Mouse (Mus musculus): ENCODE measurements around the gene C1ql4.
"Not testable (repeated sequence)": the region's sequence is repeated elsewhere in the genome, so short reads cannot be mapped to it uniquely, and the experiment has no call there.

C1ql4 gene

GRCm38 (mm10) chr15:99074019-99074599 lies 13.5 kb downstream of the C1ql4 start, which contains the start of gene Troap:
TSS of gene Troap (plus strand) at chr15:99074575.
- in situ Hi-C loops (cut with MboI), result no loop called here

GRCm38 (mm10) chr15:99071988-99072387 lies 15.6 kb downstream of the C1ql4 start:
- in situ Hi-C loops (cut with MboI), result no loop called here

GRCm38 (mm10) chr15:99065557-99066165 lies 22.0 kb downstream of the C1ql4 start:
- in situ Hi-C loops (cut with MboI), result no loop called here

DNA sequence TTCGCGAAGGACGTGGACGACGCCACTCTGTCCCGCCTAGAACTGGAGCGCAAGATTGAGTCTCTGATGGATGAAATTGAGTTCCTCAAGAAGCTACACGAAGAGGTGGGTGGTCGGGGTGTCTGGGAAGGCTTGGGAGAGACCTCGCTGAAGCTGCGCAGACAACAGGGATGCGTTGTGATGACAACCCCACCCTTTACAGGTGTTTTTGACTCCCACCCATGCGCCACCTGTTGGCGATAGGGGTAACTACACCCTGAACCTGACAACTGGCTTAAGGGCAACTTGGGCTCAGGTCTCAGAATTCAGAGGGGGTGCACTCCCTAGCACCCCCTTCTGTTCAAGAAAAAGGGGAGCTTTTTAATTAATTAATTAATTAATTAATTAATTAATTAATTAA lies 31.3 kb downstream of the C1ql4 start:
- in situ Hi-C loops (cut with MboI), result no loop called here

DNA sequence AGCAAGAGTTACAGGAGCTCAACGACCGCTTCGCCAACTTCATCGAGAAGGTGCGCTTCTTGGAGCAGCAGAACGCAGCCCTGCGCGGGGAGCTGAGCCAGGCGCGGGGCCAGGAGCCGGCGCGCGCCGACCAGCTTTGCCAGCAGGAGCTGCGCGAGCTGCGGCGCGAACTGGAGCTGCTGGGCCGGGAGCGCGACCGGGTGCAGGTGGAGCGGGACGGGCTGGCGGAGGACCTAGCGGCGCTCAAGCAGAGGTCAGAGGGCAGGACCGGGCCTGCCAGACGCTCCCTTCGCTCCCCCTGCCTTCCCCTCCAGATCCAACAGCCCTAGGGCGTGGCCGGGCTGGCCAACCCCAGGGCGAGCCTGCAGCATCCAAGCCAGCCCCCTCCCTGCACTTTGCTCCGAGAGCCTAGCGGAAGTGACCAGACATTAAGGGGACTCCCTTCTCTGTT lies 32.1 kb downstream of the C1ql4 start:
- in situ Hi-C loops (cut with MboI), result no loop called here

DNA sequence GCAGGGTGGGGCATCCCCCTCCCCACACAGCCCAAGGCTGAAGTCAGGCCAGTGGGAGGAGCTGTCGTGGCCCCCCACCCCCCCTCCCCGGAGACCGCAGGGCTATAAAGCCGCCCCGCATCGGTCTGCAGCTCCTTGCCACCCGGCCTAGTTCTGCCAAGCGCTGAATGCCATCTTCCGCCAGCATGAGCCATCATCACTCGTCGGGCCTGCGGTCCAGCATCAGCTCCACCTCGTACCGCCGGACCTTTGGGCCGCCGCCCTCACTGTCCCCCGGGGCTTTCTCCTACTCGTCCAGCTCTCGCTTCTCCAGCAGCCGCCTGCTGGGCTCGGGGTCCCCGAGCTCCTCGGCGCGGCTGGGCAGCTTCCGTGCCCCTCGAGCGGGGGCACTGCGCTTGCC lies 32.6 kb downstream of the C1ql4 start, which contains the start of gene Prph:
Gene Prph, plus strand, starts transcription at position 135 of the 400 bp plus-strand sequence.
- in situ Hi-C loops (cut with MboI), result no loop called here

DNA sequence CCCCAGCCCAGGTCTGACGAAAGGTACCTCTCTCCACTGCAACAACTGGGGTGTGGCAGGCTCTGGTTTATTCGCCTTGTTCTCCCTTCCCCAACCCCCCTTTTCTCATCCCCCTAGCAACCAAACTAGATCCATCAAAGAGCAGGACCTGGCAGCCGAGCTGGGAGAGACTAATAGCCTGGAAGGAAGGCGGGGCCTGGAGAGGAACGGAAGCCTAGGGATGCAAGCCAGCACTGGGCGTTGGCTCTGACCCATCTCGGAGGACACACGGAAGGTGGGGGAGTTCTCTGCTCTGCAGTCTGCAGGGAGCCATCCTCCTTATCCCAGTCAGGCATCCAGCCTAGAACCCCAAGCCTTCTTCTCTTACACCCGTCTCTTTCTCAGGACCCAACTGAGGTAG lies 34.2 kb downstream of the C1ql4 start:
- in situ Hi-C loops (cut with MboI), result no loop called here

GRCm38 (mm10) chr15:99049473-99050253 lies 38.0 kb downstream of the C1ql4 start:
- in situ Hi-C loops (cut with MboI), result no loop called here

GRCm38 (mm10) chr15:99045734-99046133 lies 41.9 kb downstream of the C1ql4 start:
- in situ Hi-C loops (cut with MboI), result not testable (repeated sequence)

- in situ Hi-C loops (cut with MboI), result no loop called here
These were observed 42.8 kb downstream of the C1ql4 start for GRCm38 (mm10) chr15:99044854-99045253.

- in situ Hi-C loops (cut with MboI), result no loop called here
These were observed 45.3 kb downstream of the C1ql4 start for GRCm38 (mm10) chr15:99042334-99042733.

DNA sequence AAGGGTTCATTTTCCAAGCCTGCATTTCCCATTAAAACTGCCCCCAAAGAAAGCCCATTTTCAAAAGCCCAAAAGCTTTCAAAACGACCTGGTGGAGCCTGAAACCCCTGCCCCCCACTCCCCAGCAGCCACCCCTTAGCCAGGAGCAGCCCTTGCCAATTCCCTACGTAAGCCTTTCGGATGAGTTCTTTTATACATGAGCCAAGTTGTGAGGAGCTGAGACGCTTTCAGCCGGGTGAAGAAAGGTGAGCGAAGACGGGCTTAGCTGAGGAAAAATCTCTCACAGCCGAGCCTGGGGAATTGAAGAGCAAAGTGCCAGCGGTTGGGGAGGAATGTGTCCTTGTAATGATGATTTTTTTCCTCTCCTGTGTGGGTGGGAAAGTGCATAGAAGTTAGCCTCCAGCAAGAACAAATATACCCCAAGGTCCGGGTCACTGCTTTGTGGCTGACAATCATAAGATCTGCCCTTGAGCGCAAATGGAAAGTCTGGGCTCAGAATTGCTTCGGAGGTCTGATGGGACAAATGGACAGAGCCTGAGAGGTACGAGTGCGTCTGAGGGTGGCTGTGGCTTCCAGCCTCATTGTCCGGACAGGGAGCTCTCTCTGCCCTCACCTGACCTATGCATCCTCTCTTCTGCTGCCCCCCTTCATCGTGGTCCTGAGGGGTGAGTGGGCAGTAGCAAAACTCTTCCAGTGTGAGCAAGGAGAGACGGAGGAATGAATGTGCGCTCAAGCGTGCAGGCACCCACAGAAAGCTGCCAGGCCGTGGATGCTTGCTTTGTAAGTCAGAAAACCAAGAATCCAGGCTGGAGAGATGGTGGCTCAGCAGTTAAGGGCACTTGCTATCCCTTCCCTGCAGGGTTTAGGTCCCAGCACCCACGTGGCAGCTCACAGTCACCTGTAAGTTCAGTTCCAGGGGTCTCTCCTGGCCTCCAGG lies 46.4 kb downstream of the C1ql4 start:
- in situ Hi-C loops (cut with MboI), result no loop called here

DNA sequence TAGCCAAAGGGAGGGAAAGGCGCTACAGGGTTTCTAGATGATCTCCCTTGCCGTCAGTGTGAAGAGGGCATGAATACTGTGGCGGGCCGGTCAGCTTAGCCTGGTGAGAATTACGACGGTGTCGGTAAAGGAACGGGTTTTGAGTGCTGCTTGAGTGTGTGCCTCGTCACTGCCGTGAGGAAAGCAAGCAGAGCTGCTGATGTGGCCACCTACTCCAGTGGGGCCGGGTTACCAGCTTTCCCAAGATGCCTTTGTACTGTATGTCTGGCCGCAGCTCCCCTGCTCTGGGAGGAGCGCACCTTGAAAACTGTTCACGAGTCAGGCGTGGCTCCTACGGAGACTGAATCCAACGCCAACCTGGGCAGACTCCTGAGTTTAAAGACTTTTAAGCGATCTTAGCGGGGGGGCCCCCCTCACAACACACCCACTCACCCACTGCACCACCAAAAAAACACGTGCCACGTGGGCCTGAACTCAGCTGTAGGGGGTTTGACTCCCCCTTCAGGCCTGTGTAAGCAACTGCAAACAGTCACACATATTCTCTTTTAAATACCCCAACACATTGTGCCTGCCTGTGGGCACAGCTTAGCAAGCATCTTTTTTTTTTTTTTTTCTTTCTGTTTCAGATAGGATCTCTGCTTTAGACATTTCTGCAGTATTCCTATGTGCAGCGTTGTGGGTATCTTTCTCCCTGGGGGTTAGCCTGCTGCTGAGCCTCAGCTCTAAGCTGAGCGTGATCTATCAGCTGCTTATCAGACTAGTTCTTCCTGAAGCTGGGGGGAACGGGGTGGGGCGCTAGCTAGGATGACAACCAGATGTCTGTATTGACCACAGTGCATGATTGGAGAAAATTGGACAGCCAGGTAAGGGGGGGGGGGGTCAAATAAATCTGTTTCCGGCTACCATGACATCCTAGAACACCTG lies 47.4 kb downstream of the C1ql4 start:
- in situ Hi-C loops (cut with MboI), result no loop called here

GRCm38 (mm10) chr15:99039306-99039705 lies 48.3 kb downstream of the C1ql4 start:
- in situ Hi-C loops (cut with MboI), result no loop called here

DNA sequence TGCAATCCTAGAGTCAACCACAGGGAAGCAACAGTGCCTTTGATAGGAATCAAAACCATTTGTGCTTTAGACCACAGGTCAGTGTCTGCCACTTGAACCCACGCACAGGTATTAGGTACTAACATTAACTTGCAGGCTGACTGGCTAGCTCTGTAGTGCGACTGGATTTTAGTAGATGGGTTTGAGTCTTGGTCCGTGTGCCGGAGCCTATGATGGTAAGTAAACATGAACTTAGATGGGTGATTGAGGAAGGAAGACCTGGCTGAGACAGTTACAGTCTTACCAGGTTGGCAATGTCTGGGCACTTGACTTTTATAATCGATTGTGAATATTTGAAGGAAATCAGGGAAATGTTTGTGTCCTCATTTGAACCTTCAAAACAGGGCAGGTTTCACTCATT lies 48.8 kb downstream of the C1ql4 start:
- in situ Hi-C loops (cut with MboI), result no loop called here

DNA sequence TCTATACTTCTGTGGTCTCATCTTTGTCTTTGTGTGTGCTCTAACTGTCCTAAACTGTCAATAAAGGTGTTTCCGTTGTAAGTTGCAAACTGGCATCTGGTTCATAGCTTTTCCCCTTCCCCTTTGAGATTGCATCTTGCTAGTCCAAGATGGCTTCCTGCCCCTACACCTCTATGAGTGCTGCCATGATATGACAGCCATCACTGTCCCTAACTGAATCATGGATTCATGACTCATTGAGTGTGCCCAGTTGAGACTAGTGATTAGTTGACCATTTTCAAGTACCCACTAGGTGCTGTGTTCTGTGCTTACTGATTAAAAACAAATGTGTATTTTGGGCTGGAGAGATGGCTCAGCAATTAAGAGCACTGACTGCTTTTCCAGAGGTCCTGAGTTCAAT lies 49.6 kb downstream of the C1ql4 start:
- in situ Hi-C loops (cut with MboI), result no loop called here

DNA sequence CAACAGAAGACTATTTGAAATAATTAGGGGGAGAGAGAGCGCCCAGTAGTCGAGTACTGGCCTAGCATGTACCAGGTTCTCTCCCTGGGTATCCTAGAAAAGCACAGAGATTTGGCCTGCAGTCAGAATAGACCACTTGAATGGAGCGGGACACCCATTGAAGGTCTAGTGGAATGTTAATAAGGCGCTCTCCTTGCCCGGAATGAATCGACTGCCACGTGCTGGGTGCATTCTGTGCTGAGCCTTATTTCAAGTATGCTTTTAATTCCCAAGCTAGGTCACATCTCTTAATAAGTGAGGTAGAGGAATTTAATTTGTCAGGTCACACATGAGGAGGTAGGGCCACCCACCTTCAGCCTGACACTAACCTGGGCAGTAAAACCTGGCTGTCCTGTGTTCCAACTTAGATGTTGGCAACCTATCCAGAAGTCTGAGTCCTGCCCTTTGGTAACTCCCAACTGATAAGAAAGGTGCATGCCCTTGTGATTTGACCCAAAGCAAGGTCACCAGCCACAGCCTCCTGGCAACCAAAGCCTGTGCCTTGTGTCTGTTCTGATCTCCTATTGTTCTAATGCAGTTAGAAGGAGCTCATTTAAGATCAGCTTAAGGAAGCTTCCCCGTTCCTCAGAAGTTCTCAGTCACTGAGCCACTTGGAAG lies 51.2 kb downstream of the C1ql4 start:
- in situ Hi-C loops (cut with MboI), result no loop called here

- in situ Hi-C loops (cut with MboI), result no loop called here
These were observed 52.2 kb downstream of the C1ql4 start for GRCm38 (mm10) chr15:99035431-99035830.

All from mature B cell (primary cell).